Mouse (Mus musculus) heart, postnatal 0 days (tissue): ENCODE results near the gene Hspe1. TPM values are rescaled to one million over a fixed set of nuclear protein-coding genes. Genes with fewer than 3 reads are reported as not detected.

Experiments used
- ATAC-seq: fragments of 200-750 bp; cut with Nextera tagmentation; 2 replicates; pipeline ENCODE4 v1.8.0; 2017; ENCODE audit warnings: low read depth, moderate number of reproducible peaks, moderate library complexity; ENCODE audit not compliant: insufficient read depth
- DNase-seq: peaks from one replicate; pipeline ENCODE4 v3.0.0-alpha.2; 2016; ENCODE audit warnings: low spot score
- H3K27ac ChIP-seq: fragments of 300-500 bp; sonication (generic); 2 replicates; pipeline ENCODE4 v1.5.1; 2014; ENCODE audit warnings: low read depth, mild to moderate bottlenecking
- H3K27me3 ChIP-seq: fragments of 300-500 bp; sonication (generic); 2 replicates; pipeline ENCODE4 v1.6.1; 2014; ENCODE audit warnings: low read length, mixed read lengths; ENCODE audit not compliant: control insufficient read depth, insufficient read depth
- H3K36me3 ChIP-seq: fragments of 300-500 bp; sonication (generic); replicated peaks from 2 replicates; pipeline ENCODE4 v1.6.1; 2014; ENCODE audit warnings: low read length, mixed read lengths; ENCODE audit not compliant: control insufficient read depth, insufficient read depth
- H3K4me1 ChIP-seq: fragments of 300-500 bp; sonication (generic); 2 replicates; pipeline ENCODE4 v1.6.1; 2014; ENCODE audit warnings: antibody characterized with exemption; ENCODE audit not compliant: control insufficient read depth, insufficient read depth
- H3K4me2 ChIP-seq: fragments of 300-500 bp; sonication (generic); 2 replicates; pipeline ENCODE4 v1.6.1; 2014; ENCODE audit warnings: low read depth, mild to moderate bottlenecking, low read length, moderate library complexity
- H3K4me3 ChIP-seq: fragments of 300-500 bp; sonication (generic); 2 replicates; pipeline ENCODE4 v1.5.1; 2014; ENCODE audit warnings: low read depth, low read length
- H3K9ac ChIP-seq: fragments of 300-500 bp; sonication (generic); replicated peaks from 2 replicates; pipeline ENCODE4 v1.6.1; 2014; ENCODE audit warnings: low read depth, low read length, mixed read lengths
- H3K9me3 ChIP-seq: fragments of 300-500 bp; sonication (generic); replicated peaks from 2 replicates; pipeline ENCODE4 v1.6.1; 2016; ENCODE audit warnings: low read length; ENCODE audit not compliant: control insufficient read depth
- CTCF ChIP-seq: IDR thresholded peaks from 2 replicates; pipeline ENCODE4 v1.5.1; 2016; ENCODE audit warnings: antibody characterized with exemption, control low read depth, low read depth
- EP300 ChIP-seq: IDR thresholded peaks from 2 replicates; pipeline ENCODE4 v1.6.1; 2016; ENCODE audit warnings: antibody characterized with exemption, low read depth
- WGBS: fragments of 180-500 bp; shearing (Covaris S2); extraction: QIAGEN DNeasy Blood & Tissue Kit; methylation state at CpG from one replicate; pipeline ENCODE4 v1.1.7; 2014; 5-methylcytosine and 5-hydroxymethylcytosine counted together
- polyA plus RNA-seq: library from polyadenylated mRNA; unstranded; fragments of >200 nt; fragmentation: Nextera tagmentation; extraction: Ambion mirVana; gene quantifications from 2 replicates; pipeline ENCODE4 v1.2.1, GENCODE M21; 2015
- total RNA-seq: library from RNA; depleted of rRNA; stranded (reverse); fragments of >200 nt; gene quantifications from 2 replicates; pipeline ENCODE4 v1.2.3, GENCODE M21; 2014; ENCODE audit warnings: low replicate concordance

The Hspe1 gene
- total and polyA plus RNA-seq, 2 experiments from 2014 or later: 108 to 350 TPM

GRCm38 (mm10) chr1:55048841-55049587 lies 38.9 kb upstream of the Hspe1 start:
- Histone ChIP-seq H3K9me3 (no peaks in the 10 kb centered on the region), H3K9ac (no peak overlapping the region), H3K4me2 (no peak overlapping the region), H3K27ac (no peak overlapping the region), H3K4me1 (peaks cover 7% of the 10 kb centered on the region; the same call in 1 of the 2 replicates), H3K4me3 (no peak overlapping the region), H3K27me3 (no peaks in the 10 kb centered on the region), H3K36me3 (no peaks in the 10 kb centered on the region)
- TF ChIP-seq CTCF: no peak
- TF ChIP-seq EP300: no peak
- DNase-seq: no peak
- 55% methylated on average over 4 of the region's 4 CpGs for WGBS
- no peak for ATAC-seq

GRCm38 (mm10) chr1:55051671-55052070 lies 36.3 kb upstream of the Hspe1 start:
- WGBS: 73% methylated on average over 3 of the region's 3 CpGs
- Histone ChIP-seq H3K36me3 (peaks cover 15% of the 10 kb centered on the region; the same call in 1 of the 2 replicates), H3K4me2 (peak overlapping the region; percentile 74), H3K9me3 (no peaks in the 10 kb centered on the region), H3K4me1 (peaks cover 16% of the 10 kb centered on the region), H3K4me3 (peak overlapping the region; percentile 74), H3K27me3 (no peaks in the 10 kb centered on the region), H3K27ac (peak overlapping the region; percentile 95), H3K9ac (peak overlapping the region; percentile 53)
- TF ChIP-seq CTCF: no peak
- no peak for TF ChIP-seq EP300
- ATAC-seq: no peak
- no peak for DNase-seq

GRCm38 (mm10) chr1:55052355-55052953 lies 35.5 kb upstream of the Hspe1 start, which contains the start of gene Coq10b:
Gene Coq10b, plus strand, starts transcription at chr1:55052770.
- peak within 1 kb of the TSS; percentile 70 for H3K9ac ChIP-seq
- peak within 1 kb of the TSS; percentile 74 for H3K4me3 ChIP-seq
- TF ChIP-seq CTCF (no peak), EP300 (peak; percentile 81; the same call in 1 of the 2 replicates)
- peak within 1 kb of the TSS; percentile 95 for H3K27ac ChIP-seq
- peaks cover 19% of the 10 kb centered on the region; the same call in 1 of the 2 replicates for H3K36me3 ChIP-seq
- no peaks in the 10 kb centered on the region for H3K27me3 ChIP-seq
- ATAC-seq (peak; percentile 100), DNase-seq (peak; percentile 98)
- H3K9me3 ChIP-seq: no peaks in the 10 kb centered on the region
- H3K4me2 ChIP-seq: peak within 1 kb of the TSS; percentile 74
- peaks cover 16% of the 10 kb centered on the region for H3K4me1 ChIP-seq
- WGBS: under 1% methylated on average over 46 of the region's 46 CpGs

- H3K4me1 ChIP-seq: peaks cover 16% of the 10 kb centered on the region
- 0% methylated on average over 36 of the region's 42 CpGs for WGBS
- H3K4me3 ChIP-seq: peak overlapping the region; percentile 74
- H3K4me2 ChIP-seq: peak overlapping the region; percentile 74
- H3K9ac ChIP-seq: peak overlapping the region; percentile 70
- H3K27ac ChIP-seq: peak overlapping the region; percentile 95
- ATAC-seq (peak; percentile 63), DNase-seq (peak; percentile 81)
- no peaks in the 10 kb centered on the region for H3K27me3 ChIP-seq
- H3K36me3 ChIP-seq: peaks cover 19% of the 10 kb centered on the region; the same call in 1 of the 2 replicates
- H3K9me3 ChIP-seq: no peaks in the 10 kb centered on the region
- TF ChIP-seq CTCF (peak; percentile 12; the same call in 1 of the 2 replicates), EP300 (peak; percentile 20)
Observed at GRCm38 (mm10) chr1:55053005-55053404, 34.9 kb upstream of the Hspe1 start.

GRCm38 (mm10) chr1:55053596-55053995 lies 34.3 kb upstream of the Hspe1 start:
- ATAC-seq: no peak
- Histone ChIP-seq H3K9me3 (no peaks in the 10 kb centered on the region), H3K27ac (peak overlapping the region; percentile 95), H3K36me3 (peaks cover 19% of the 10 kb centered on the region; the same call in 1 of the 2 replicates), H3K9ac (peak overlapping the region; percentile 70), H3K4me3 (peak overlapping the region; percentile 74), H3K4me2 (peak overlapping the region; percentile 74), H3K27me3 (no peaks in the 10 kb centered on the region), H3K4me1 (peaks cover 16% of the 10 kb centered on the region)
- DNase-seq: no peak
- 69% methylated on average over 4 of the region's 4 CpGs for WGBS
- TF ChIP-seq EP300 (no peak), CTCF (no peak)
